Mouse (Mus musculus): Measurements from ENCODE around the gene Cacna2d4.

Gene Cacna2d4

GRCm38 (mm10) chr6:119387801-119388649 lies 151.7 kb downstream of the Cacna2d4 start:
- DNase-seq (ENCODE audit: low read depth, low spot score), result peak; percentile 43

GRCm38 (mm10) chr6:119388650-119389012 lies 152.3 kb downstream of the Cacna2d4 start:
- DNase-seq (ENCODE audit: low read depth, low spot score), result peak; percentile 91

- no peak for DNase-seq (ENCODE audit: low read depth, low spot score)
Measured at GRCm38 (mm10) chr6:119389089-119389488, 152.8 kb downstream of the Cacna2d4 start.

GRCm38 (mm10) chr6:119390728-119391127 lies 154.4 kb downstream of the Cacna2d4 start:
- no peak for DNase-seq (ENCODE audit: low read depth, low spot score)

GRCm38 (mm10) chr6:119392836-119393235 lies 156.5 kb downstream of the Cacna2d4 start:
- DNase-seq (ENCODE audit: low read depth, low spot score), result no peak

GRCm38 (mm10) chr6:119395421-119396308 lies 159.3 kb downstream of the Cacna2d4 start:
- DNase-seq (ENCODE audit: low read depth, low spot score), result no peak

GRCm38 (mm10) chr6:119396309-119396634 lies 159.9 kb downstream of the Cacna2d4 start:
- no peak for DNase-seq (ENCODE audit: low read depth, low spot score)

GRCm38 (mm10) chr6:119399371-119399770 lies 163.0 kb downstream of the Cacna2d4 start:
- no peak for DNase-seq (ENCODE audit: low read depth, low spot score)

- no peak for DNase-seq (ENCODE audit: low read depth, low spot score)
Measured at GRCm38 (mm10) chr6:119400649-119401048, 164.3 kb downstream of the Cacna2d4 start.

GRCm38 (mm10) chr6:119401545-119402304 lies 165.4 kb downstream of the Cacna2d4 start:
- DNase-seq (ENCODE audit: low read depth, low spot score), result no peak
